Mouse (Mus musculus) hindbrain, embryonic 14.5 days (tissue): ENCODE data around the gene Ntrk3. TPM values are rescaled to one million over a fixed set of nuclear protein-coding genes. Genes with fewer than 3 reads are reported as not detected.

Experiments
- ATAC-seq: fragments of 200-750 bp; cut with Nextera tagmentation; 2 replicates; pipeline ENCODE4 v1.8.0; 2017; ENCODE audit warnings: moderate number of reproducible peaks, mild to moderate bottlenecking, moderate TSS enrichment, moderate library complexity; ENCODE audit not compliant: low FRiP score
- DNase-seq: peaks from one replicate; pipeline ENCODE4 v3.0.0-alpha.2; 2015; ENCODE audit warnings: low spot score
- H3K27ac ChIP-seq: fragments of 300-500 bp; sonication (generic); 2 replicates; pipeline ENCODE4 v1.5.1; 2014; ENCODE audit warnings: mild to moderate bottlenecking, moderate library complexity
- H3K27me3 ChIP-seq: fragments of 300-500 bp; sonication (generic); 2 replicates; pipeline ENCODE4 v1.6.1; 2014; ENCODE audit warnings: mild to moderate bottlenecking, low read length, mixed read lengths; ENCODE audit not compliant: control insufficient read depth, insufficient read depth
- H3K36me3 ChIP-seq: fragments of 300-500 bp; sonication (generic); replicated peaks from 2 replicates; pipeline ENCODE4 v1.6.1; 2014; ENCODE audit not compliant: control insufficient read depth, insufficient read depth
- H3K4me1 ChIP-seq: fragments of 300-500 bp; sonication (generic); replicated peaks from 2 replicates; pipeline ENCODE4 v1.6.1; 2014; ENCODE audit warnings: antibody characterized with exemption, low read length, mixed read lengths; ENCODE audit not compliant: control insufficient read depth, insufficient read depth
- H3K4me2 ChIP-seq: fragments of 300-500 bp; sonication (generic); replicated peaks from 2 replicates; pipeline ENCODE4 v1.6.1; 2014; ENCODE audit warnings: mild to moderate bottlenecking, moderate library complexity
- H3K4me3 ChIP-seq: fragments of 300-500 bp; sonication (generic); replicated peaks from 2 replicates; pipeline ENCODE4 v1.5.1; 2014; ENCODE audit warnings: mild to moderate bottlenecking, low read length
- H3K9ac ChIP-seq: fragments of 300-500 bp; sonication (generic); 2 replicates; pipeline ENCODE4 v1.6.1; 2014
- H3K9me3 ChIP-seq: fragments of 300-500 bp; sonication (generic); 2 replicates; pipeline ENCODE4 v1.6.1; 2016; ENCODE audit warnings: low read length; ENCODE audit not compliant: control insufficient read depth
- WGBS: fragments of 180-500 bp; shearing (Covaris S2); extraction: QIAGEN DNeasy Blood & Tissue Kit; methylation state at CpG from one replicate; pipeline ENCODE4 v1.1.7; 2014; 5-methylcytosine and 5-hydroxymethylcytosine counted together
- polyA plus RNA-seq: library from polyadenylated mRNA; unstranded; fragments of >200 nt; fragmentation: Nextera tagmentation; extraction: Ambion mirVana; gene quantifications from 2 replicates; pipeline ENCODE4 v1.2.1, GENCODE M21; 2014

Gene Ntrk3
- polyA plus RNA-seq, 1 experiment from 2014 or later: 25.9 TPM

DNA sequence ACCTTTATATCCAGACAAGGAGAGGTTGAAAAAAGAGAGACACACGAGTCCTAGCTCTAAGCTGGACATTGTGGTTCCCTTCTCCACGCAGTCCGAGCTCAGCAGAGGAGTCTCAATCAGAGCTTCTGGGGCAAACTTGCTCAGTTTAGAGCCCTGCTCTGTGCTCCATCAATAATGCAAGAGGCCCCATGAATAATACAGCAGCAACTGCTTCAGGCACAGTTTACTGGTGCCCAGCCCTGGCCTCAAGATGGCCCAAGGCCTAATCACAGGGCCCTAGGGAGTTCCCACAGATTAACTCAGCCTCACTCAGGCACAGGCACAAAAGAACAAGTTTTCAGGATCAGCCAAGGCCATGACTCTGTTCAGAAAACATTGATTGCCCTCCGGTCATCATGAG lies 266.1 kb downstream of the Ntrk3 start:
- H3K4me2 ChIP-seq: no peak overlapping the region
- no peaks in the 10 kb centered on the region for H3K9me3 ChIP-seq
- 75% methylated on average over 4 of the region's 4 CpGs for WGBS
- ATAC-seq (no peak), DNase-seq (no peak)
- 0 out of 2 replicates have a peak, but pooled peaks cover under 1% of the 10 kb centered on the region for H3K36me3 ChIP-seq
- no peak overlapping the region for H3K4me3 ChIP-seq
- H3K27me3 ChIP-seq: no peaks in the 10 kb centered on the region
- no peak overlapping the region for H3K27ac ChIP-seq
- no peaks in the 10 kb centered on the region for H3K4me1 ChIP-seq
- no peak overlapping the region for H3K9ac ChIP-seq

GRCm38 (mm10) chr7:78471270-78471669 lies 266.5 kb downstream of the Ntrk3 start:
- Histone ChIP-seq H3K4me1 (no peaks in the 10 kb centered on the region), H3K4me2 (no peak overlapping the region), H3K36me3 (no peaks in the 10 kb centered on the region), H3K27ac (no peak overlapping the region), H3K9ac (no peak overlapping the region), H3K9me3 (no peaks in the 10 kb centered on the region), H3K27me3 (no peaks in the 10 kb centered on the region), H3K4me3 (no peak overlapping the region)
- ATAC-seq: no peak
- DNase-seq: no peak
- 94% methylated on average over 1 of the region's 1 CpGs for WGBS

- H3K4me3 ChIP-seq: no peak overlapping the region
- peaks cover 23% of the 10 kb centered on the region for H3K36me3 ChIP-seq
- no peaks in the 10 kb centered on the region for H3K9me3 ChIP-seq
- no peak for DNase-seq
- no peak for ATAC-seq
- no peak overlapping the region for H3K27ac ChIP-seq
- no peaks in the 10 kb centered on the region for H3K4me1 ChIP-seq
- H3K27me3 ChIP-seq: no peaks in the 10 kb centered on the region
- 84% methylated on average over 5 of the region's 5 CpGs for WGBS
- no peak overlapping the region for H3K9ac ChIP-seq
- no peak overlapping the region for H3K4me2 ChIP-seq
Measured at GRCm38 (mm10) chr7:78462605-78463004, 275.2 kb downstream of the Ntrk3 start.

- Histone ChIP-seq H3K27me3 (no peaks in the 10 kb centered on the region), H3K4me3 (no peak overlapping the region), H3K27ac (no peak overlapping the region), H3K9ac (no peak overlapping the region), H3K9me3 (no peaks in the 10 kb centered on the region), H3K4me2 (no peak overlapping the region), H3K4me1 (no peaks in the 10 kb centered on the region), H3K36me3 (peaks cover 23% of the 10 kb centered on the region)
- ATAC-seq (no peak), DNase-seq (no peak)
- 89% methylated on average over 1 of the region's 1 CpGs for WGBS
Measured at GRCm38 (mm10) chr7:78459021-78459420, 278.8 kb downstream of the Ntrk3 start.

DNA sequence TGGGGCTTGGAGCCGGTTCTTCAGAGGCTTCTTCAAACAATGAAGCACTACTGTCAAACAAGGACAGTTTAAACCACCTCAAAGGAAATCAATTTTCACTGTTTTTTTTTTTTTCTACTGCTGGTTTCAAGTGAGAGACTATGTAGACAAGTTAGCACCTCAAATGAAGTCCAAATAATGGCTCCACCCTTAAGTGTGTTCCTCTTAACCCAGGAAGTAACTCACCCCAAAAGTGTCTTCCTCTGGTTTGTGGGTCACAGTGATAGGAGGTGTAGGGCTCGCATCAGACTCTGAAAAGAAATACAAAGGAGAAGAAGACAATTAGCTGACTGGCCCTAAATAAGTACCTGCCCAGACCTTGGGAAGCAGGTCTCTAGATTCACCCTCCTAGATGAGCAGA lies 286.1 kb downstream of the Ntrk3 start:
- no peak for ATAC-seq
- Histone ChIP-seq H3K9ac (no peak overlapping the region), H3K4me3 (no peak overlapping the region), H3K9me3 (no peaks in the 10 kb centered on the region), H3K27ac (no peak overlapping the region), H3K36me3 (peaks cover 33% of the 10 kb centered on the region), H3K4me2 (no peak overlapping the region), H3K27me3 (no peaks in the 10 kb centered on the region), H3K4me1 (no peaks in the 10 kb centered on the region)
- DNase-seq: no peak
- WGBS: 86% methylated on average over 2 of the region's 2 CpGs

DNA sequence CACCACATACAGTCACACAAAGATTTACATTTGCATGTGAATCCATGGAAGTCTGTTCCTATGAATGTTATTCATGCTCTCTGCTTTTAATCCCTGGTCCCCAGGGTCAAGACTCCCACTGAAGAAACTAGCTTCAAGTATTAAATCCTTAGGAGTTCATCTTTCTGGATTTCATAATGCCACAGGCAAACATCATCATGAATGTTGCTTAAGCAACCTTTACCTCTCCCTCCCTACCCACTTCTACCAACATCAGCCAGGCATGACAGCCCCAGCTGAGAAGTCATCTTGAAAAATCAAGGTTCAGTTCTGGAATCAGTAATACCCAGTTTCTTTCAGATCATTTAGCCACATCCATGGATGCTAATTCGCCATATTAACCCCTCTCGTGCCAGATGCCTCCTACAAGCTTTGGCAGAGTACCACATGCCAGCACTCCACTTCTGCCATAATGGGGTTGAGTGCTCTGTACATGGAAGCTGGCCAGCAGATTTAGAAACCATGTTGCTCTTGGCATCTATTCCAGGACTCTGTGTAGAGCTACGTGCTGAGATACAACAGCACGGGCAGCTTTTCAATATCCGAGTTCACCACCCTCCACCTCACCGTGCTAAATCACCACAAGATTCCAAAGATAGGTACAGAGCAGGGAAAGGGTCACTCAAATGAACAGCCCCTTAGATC lies 287.8 kb downstream of the Ntrk3 start:
- Histone ChIP-seq H3K27me3 (no peaks in the 10 kb centered on the region), H3K9me3 (no peaks in the 10 kb centered on the region), H3K4me3 (no peak overlapping the region), H3K4me1 (no peaks in the 10 kb centered on the region), H3K4me2 (no peak overlapping the region), H3K36me3 (peaks cover 39% of the 10 kb centered on the region), H3K9ac (no peak overlapping the region), H3K27ac (no peak overlapping the region)
- DNase-seq (no peak), ATAC-seq (no peak)
- WGBS: 77% methylated on average over 6 of the region's 6 CpGs

DNA sequence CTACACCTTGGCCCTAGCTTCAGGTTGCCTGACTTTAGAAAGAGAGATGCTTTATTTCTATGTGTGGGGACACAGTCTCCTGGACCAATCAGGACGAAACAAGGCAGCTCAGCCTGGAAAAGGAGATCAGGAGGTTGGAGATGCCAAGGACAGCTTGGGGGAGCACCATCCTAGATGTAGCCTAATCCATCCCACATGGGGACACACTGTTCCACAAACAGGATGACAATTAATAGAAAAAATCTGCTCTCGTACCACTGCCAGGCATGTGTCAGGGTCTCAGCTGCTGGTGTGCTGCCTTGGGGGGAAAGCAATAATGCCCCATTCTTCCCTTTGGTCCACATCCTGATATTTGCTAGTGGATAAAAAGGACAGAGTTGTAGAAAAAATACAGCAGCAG lies 289.0 kb downstream of the Ntrk3 start:
- WGBS: 74% methylated on average over 2 of the region's 2 CpGs
- Histone ChIP-seq H3K9me3 (no peaks in the 10 kb centered on the region), H3K4me2 (no peak overlapping the region), H3K36me3 (peaks cover 45% of the 10 kb centered on the region), H3K27me3 (no peaks in the 10 kb centered on the region), H3K4me1 (no peaks in the 10 kb centered on the region), H3K9ac (no peak overlapping the region), H3K4me3 (no peak overlapping the region), H3K27ac (no peak overlapping the region)
- ATAC-seq: no peak
- no peak for DNase-seq

DNA sequence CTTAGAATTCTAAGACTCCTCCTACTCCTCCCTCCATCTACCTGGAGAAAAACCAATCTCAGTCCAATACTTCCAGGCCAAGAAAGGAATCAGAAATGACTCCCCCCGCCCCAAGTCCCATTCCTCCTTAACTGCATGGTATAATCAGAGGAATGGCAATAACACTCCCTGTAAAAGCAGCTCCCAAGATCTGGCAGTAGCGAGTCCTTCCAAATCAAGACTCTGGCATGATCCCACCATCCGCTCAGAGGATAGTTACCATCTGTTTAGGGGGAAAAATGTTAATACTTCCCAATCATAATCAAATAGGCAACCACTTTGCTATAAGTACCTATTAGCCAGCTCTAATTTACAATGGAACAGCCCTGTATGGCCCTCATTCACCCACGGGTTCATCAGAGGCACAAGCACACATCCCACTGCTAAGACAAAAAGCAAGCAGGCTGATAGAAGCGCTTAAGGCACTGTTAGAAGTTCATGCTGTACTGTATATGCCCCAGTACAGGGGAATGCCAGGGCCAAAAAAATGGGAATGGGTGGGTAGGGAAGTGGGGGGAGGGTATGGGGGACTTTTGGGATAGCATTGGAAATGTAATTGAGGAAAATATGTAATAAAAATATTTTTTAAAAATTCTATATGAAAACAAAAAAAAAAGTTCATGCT lies 294.3 kb downstream of the Ntrk3 start:
- DNase-seq (no peak), ATAC-seq (no peak)
- no peak overlapping the region for H3K4me3 ChIP-seq
- H3K36me3 ChIP-seq: peaks cover 16% of the 10 kb centered on the region; the same call in 1 of the 2 replicates
- H3K9me3 ChIP-seq: no peaks in the 10 kb centered on the region
- no peak overlapping the region for H3K4me2 ChIP-seq
- no peak overlapping the region for H3K27ac ChIP-seq
- WGBS: 89% methylated on average over 5 of the region's 5 CpGs
- no peak overlapping the region for H3K9ac ChIP-seq
- H3K4me1 ChIP-seq: no peaks in the 10 kb centered on the region
- no peaks in the 10 kb centered on the region for H3K27me3 ChIP-seq

DNA sequence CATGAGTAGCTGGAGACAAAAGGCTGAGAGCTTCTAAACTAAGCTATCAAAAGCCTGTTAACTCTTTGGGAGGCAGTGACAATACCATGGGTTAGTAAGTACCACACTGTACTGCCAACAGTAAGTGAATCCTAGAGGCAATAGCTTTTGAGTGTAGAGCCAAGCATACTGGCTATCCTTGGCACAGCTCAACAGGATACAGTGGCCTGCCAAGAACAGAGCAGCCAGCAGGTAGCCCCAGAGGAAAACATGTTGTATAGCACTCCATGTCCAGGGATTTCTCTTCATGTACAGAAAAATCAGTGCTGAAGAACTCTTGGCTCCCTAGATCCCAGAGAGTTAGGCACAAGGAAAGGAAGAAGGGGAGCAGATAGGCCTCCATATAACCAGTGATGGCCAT lies 296.1 kb downstream of the Ntrk3 start:
- H3K9ac ChIP-seq: no peak overlapping the region
- H3K36me3 ChIP-seq: peaks cover 16% of the 10 kb centered on the region; the same call in 1 of the 2 replicates
- no peak for DNase-seq
- no peak overlapping the region for H3K4me3 ChIP-seq
- H3K4me2 ChIP-seq: no peak overlapping the region
- H3K27ac ChIP-seq: no peak overlapping the region
- no peaks in the 10 kb centered on the region for H3K4me1 ChIP-seq
- no peaks in the 10 kb centered on the region for H3K27me3 ChIP-seq
- H3K9me3 ChIP-seq: no peaks in the 10 kb centered on the region
- no peak for ATAC-seq
